Mouse (Mus musculus) heart, postnatal 0 days (tissue): Measurements from ENCODE around the gene Topors.

Source experiments
- CTCF ChIP-seq: IDR thresholded peaks from 2 replicates; pipeline ENCODE4 v1.5.1; 2016; ENCODE audit warnings: antibody characterized with exemption, control low read depth, low read depth
- EP300 ChIP-seq: IDR thresholded peaks from 2 replicates; pipeline ENCODE4 v1.6.1; 2016; ENCODE audit warnings: antibody characterized with exemption, low read depth

DNA sequence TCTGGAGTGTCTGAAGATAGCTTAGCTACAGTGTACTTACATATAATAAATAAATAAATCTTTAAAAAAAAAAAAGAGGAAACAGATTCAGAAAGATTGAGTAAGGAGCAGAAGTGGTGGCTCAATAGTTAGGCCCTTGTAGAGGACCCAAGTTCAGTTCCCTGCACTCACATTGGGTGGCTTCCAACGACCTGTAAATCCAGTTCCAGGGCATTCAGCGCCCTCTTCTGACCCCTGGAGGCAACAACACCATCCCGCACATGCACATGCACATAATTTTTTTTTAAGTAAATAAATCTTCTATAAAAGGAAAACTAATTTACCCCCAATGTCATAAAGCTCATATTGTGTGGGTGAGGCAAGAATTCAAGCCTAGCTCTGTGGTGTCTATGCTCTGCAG lies 51.7 kb downstream of the Topors start:
- no peak for TF ChIP-seq CTCF
- TF ChIP-seq EP300: no peak
